Mouse (Mus musculus): ENCODE measurements around the gene Rpl27. TPM values are rescaled to one million over a fixed set of nuclear protein-coding genes. Genes with fewer than 3 reads are reported as not detected.

The Rpl27 gene
- 55.5 TPM for polyA plus RNA-seq (2014; fragmentation: Illumina TruSeq; extraction: RNeasy Lipid Tissue Mini Kit (QIAGEN cat#74804); ENCODE audit: low read depth, low replicate concordance)

GRCm38 (mm10) chr11:101442127-101442693, at the start of gene Rpl27:
TSS of gene Rpl27 (plus strand) at chr11:101442298.

GRCm38 (mm10) chr11:101417101-101417855, 24.8 kb upstream of the Rpl27 start, which contains the start of gene Aarsd1:
TSS of gene Aarsd1 (minus strand) at chr11:101417615.

DNA sequence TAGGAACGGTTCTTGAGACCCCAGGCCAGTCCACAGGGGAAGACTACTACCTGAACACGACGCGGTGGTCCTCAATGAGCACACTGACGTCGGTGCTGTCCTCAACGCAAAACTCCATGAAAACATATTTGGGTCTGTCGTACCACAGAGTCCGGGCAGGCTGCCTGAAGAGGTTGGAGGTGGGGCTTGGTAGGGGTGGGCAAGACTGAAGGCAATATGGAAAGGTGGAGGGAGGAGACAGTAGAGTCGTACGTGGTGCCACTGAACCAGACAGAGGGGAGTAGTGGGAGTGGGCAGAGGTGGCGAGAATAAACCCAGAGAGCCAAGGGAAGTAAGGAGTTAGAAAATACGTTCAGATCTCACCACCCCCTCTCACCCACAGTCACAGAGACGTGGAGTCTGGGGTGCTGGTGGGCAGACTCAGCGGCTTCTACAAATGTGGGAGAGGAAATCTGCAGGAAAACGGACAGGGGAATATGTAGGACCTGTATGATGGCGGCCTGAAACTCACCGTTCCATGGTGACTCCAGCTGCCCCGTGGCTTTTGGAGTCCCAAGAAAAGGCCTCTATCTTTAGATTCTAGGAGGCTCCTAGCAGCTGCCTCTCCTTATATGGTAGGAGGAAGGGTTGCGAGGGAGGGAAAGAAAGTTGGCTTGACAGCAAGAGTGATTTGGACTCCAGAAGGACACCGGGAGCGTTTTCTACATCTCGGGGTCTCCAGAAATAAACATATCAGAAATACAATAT, 17.8 kb upstream of the Rpl27 start, which contains the start of gene Gm27029:
Gm27029 (minus strand) TSS at position 692 of the 747 bp plus-strand sequence.

GRCm38 (mm10) chr11:101424925-101425813, 16.9 kb upstream of the Rpl27 start, which contains the start of the genes Rundc1 and Ptges3l:
TSS of gene Rundc1 (plus strand) at chr11:101425085.
TSS of gene Ptges3l (minus strand) at chr11:101425333.

DNA sequence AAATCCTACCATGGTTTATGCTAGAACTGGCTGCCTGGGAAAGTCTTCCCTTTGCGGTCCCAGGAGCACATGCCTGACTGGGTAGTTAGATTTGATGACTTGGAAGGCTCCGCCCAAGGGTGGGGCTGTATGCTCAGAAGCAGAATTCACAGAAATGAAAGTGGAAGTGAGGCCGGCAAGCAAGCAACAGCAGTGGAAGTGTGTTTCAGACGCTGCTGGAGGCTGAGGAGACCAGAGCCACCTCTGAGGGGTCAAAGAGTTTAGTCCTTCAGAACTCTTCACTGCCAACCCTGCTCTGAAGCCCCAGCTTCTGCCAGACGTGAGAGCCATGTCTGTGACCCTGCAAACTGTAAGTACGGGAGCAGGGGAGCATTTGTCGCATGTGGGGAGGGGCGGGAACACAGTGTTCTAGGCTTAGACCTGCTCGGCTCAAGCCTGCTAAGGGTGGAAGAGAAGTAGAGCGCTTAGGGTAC, 6.2 kb downstream of the Rpl27 start, which contains the start of gene Ifi35:
Ifi35 (plus strand) TSS at position 134 of the 473 bp plus-strand sequence.

DNA sequence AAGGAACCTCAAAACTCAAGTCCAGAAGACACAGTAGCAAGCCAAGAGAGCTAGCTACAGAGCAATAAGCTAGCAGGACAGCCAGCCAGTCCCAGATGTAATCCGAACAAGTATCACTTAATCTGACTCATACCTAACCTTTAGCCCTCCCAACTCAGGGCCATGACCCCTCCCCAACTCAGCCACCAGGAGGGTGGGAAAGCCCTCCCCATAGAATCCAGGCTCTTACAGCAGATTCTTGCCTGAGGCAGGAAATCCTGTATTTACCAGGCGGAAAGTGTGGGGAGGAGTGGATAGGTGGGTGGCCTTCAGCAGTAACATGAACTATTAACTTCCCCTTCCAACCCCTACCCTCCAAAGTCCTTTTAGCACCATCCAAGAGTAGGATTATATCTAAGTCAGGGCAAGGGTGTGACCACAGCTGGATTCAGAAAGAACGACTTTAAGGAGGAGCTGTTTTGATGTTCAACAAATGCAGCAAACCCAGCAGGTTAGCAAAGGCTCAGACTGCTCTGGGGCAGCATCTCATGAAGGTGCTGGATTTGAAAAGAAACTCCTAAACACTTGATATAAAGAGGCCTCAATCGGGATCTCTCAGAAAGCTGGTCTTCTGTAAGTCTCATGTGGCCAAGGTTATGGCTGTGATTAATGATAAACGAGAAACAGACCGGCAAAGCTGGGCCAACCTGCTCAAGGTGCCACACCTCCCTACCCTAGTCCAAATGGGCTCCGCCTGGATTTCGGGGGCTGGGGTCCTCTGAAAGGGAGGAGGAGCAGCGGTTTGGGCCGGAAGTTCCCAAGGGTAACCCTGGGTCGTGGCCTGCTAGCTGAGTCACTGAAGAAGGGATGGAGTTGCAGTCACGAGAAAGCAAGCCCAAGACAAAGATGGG, 22.4 kb downstream of the Rpl27 start, which contains the start of gene Rnd2:
Rnd2 (plus strand) TSS at position 789 of the 890 bp plus-strand sequence.

DNA sequence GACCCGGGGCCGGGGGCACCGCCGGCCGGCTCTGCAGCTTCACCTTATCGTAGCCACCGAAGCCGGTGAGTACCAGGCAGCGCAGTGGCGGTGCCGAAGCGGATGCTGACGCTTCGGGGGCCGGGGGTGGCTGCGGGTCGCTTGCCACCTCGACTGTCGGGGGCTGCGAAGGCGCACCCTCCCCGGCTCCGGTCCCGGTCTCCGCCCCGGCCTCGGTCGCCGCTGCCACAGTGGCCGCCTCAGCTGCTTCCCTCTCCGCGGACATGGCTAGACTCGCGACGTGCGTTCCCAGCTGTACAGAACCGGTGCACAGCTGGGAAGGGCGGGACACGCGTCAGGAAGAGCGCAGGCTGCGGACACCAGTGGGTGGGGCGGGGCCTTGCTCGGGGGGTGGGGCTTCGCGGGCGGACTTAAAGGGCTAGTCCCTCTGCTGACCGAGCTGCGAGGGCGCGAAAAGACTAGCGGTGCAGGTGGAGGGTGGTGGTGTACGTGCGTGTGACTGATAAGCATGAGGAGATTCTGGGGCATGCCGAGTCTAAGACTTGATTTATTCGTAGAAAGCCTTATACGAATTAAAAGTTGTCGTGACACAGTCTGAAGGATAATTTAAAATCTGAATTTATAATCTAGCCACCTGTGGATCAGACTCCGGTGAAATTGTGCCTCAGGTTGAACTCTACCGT, 23.9 kb downstream of the Rpl27 start, which contains the start of gene Vat1:
Vat1 (minus strand) TSS at position 362 of the 683 bp plus-strand sequence.

Other genes starting within 250 kb of the Rpl27 start
- 26.1 TPM for gene Ezh1, start 215.8 kb upstream of the Rpl27 start, polyA plus RNA-seq (2014; fragmentation: Illumina TruSeq; extraction: RNeasy Lipid Tissue Mini Kit (QIAGEN cat#74804); ENCODE audit: low read depth, low replicate concordance)
- gene Ramp2, start 196.3 kb upstream of the Rpl27 start, polyA plus RNA-seq (2014; fragmentation: Illumina TruSeq; extraction: RNeasy Lipid Tissue Mini Kit (QIAGEN cat#74804); ENCODE audit: low read depth, low replicate concordance): 6.6 TPM
- gene Vps25, start 188.6 kb upstream of the Rpl27 start, polyA plus RNA-seq (2014; fragmentation: Illumina TruSeq; extraction: RNeasy Lipid Tissue Mini Kit (QIAGEN cat#74804); ENCODE audit: low read depth, low replicate concordance): 99.3 TPM
- not detected for gene Wnk4, start 181.7 kb upstream of the Rpl27 start, polyA plus RNA-seq (2014; fragmentation: Illumina TruSeq; extraction: RNeasy Lipid Tissue Mini Kit (QIAGEN cat#74804); ENCODE audit: low read depth, low replicate concordance)
- 0.35 TPM for gene Cntd1, start 163.3 kb upstream of the Rpl27 start, polyA plus RNA-seq (2014; fragmentation: Illumina TruSeq; extraction: RNeasy Lipid Tissue Mini Kit (QIAGEN cat#74804); ENCODE audit: low read depth, low replicate concordance)
- gene Coa3, start 163.2 kb upstream of the Rpl27 start, polyA plus RNA-seq (2014; fragmentation: Illumina TruSeq; extraction: RNeasy Lipid Tissue Mini Kit (QIAGEN cat#74804); ENCODE audit: low read depth, low replicate concordance): 5.0 TPM
- gene Becn1, start 140.0 kb upstream of the Rpl27 start, polyA plus RNA-seq (2014; fragmentation: Illumina TruSeq; extraction: RNeasy Lipid Tissue Mini Kit (QIAGEN cat#74804); ENCODE audit: low read depth, low replicate concordance): 112 TPM
- gene Psme3, start 126.1 kb upstream of the Rpl27 start, polyA plus RNA-seq (2014; fragmentation: Illumina TruSeq; extraction: RNeasy Lipid Tissue Mini Kit (QIAGEN cat#74804); ENCODE audit: low read depth, low replicate concordance): 268 TPM
- not detected for gene Aoc2, start 117.2 kb upstream of the Rpl27 start, polyA plus RNA-seq (2014; fragmentation: Illumina TruSeq; extraction: RNeasy Lipid Tissue Mini Kit (QIAGEN cat#74804); ENCODE audit: low read depth, low replicate concordance)
- gene Aoc3, start 111.7 kb upstream of the Rpl27 start, polyA plus RNA-seq (2014; fragmentation: Illumina TruSeq; extraction: RNeasy Lipid Tissue Mini Kit (QIAGEN cat#74804); ENCODE audit: low read depth, low replicate concordance): 22.7 TPM
- gene G6pc, start 74.7 kb upstream of the Rpl27 start, polyA plus RNA-seq (2014; fragmentation: Illumina TruSeq; extraction: RNeasy Lipid Tissue Mini Kit (QIAGEN cat#74804); ENCODE audit: low read depth, low replicate concordance): 0.47 TPM
- gene Aarsd1, start 24.7 kb upstream of the Rpl27 start, polyA plus RNA-seq (2014; fragmentation: Illumina TruSeq; extraction: RNeasy Lipid Tissue Mini Kit (QIAGEN cat#74804); ENCODE audit: low read depth, low replicate concordance): 8.6 TPM
- gene Gm27029, start 17.5 kb upstream of the Rpl27 start, polyA plus RNA-seq (2014; fragmentation: Illumina TruSeq; extraction: RNeasy Lipid Tissue Mini Kit (QIAGEN cat#74804); ENCODE audit: low read depth, low replicate concordance): not detected
- 5.1 TPM for gene Rundc1, start 17.2 kb upstream of the Rpl27 start, polyA plus RNA-seq (2014; fragmentation: Illumina TruSeq; extraction: RNeasy Lipid Tissue Mini Kit (QIAGEN cat#74804); ENCODE audit: low read depth, low replicate concordance)
- 2.7 TPM for gene Ptges3l, start 17.0 kb upstream of the Rpl27 start, polyA plus RNA-seq (2014; fragmentation: Illumina TruSeq; extraction: RNeasy Lipid Tissue Mini Kit (QIAGEN cat#74804); ENCODE audit: low read depth, low replicate concordance)
- gene Ifi35, start 6.1 kb downstream of the Rpl27 start, polyA plus RNA-seq (2014; fragmentation: Illumina TruSeq; extraction: RNeasy Lipid Tissue Mini Kit (QIAGEN cat#74804); ENCODE audit: low read depth, low replicate concordance): 3.5 TPM
- gene Rnd2, start 22.7 kb downstream of the Rpl27 start, polyA plus RNA-seq (2014; fragmentation: Illumina TruSeq; extraction: RNeasy Lipid Tissue Mini Kit (QIAGEN cat#74804); ENCODE audit: low read depth, low replicate concordance): 6.2 TPM
- gene Vat1, start 23.9 kb downstream of the Rpl27 start, polyA plus RNA-seq (2014; fragmentation: Illumina TruSeq; extraction: RNeasy Lipid Tissue Mini Kit (QIAGEN cat#74804); ENCODE audit: low read depth, low replicate concordance): 5.2 TPM
- gene Brca1, start 109.7 kb downstream of the Rpl27 start, polyA plus RNA-seq (2014; fragmentation: Illumina TruSeq; extraction: RNeasy Lipid Tissue Mini Kit (QIAGEN cat#74804); ENCODE audit: low read depth, low replicate concordance): 3.9 TPM
- 196 TPM for gene Nbr1, start 109.9 kb downstream of the Rpl27 start, polyA plus RNA-seq (2014; fragmentation: Illumina TruSeq; extraction: RNeasy Lipid Tissue Mini Kit (QIAGEN cat#74804); ENCODE audit: low read depth, low replicate concordance)
- 8.6 TPM for gene Tmem106a, start 139.9 kb downstream of the Rpl27 start, polyA plus RNA-seq (2014; fragmentation: Illumina TruSeq; extraction: RNeasy Lipid Tissue Mini Kit (QIAGEN cat#74804); ENCODE audit: low read depth, low replicate concordance)
- not detected for gene Gm11634, start 157.0 kb downstream of the Rpl27 start, polyA plus RNA-seq (2014; fragmentation: Illumina TruSeq; extraction: RNeasy Lipid Tissue Mini Kit (QIAGEN cat#74804); ENCODE audit: low read depth, low replicate concordance)
- gene Rdm1, start 184.9 kb downstream of the Rpl27 start, polyA plus RNA-seq (2014; fragmentation: Illumina TruSeq; extraction: RNeasy Lipid Tissue Mini Kit (QIAGEN cat#74804); ENCODE audit: low read depth, low replicate concordance): 2.0 TPM
- 2.3 TPM for gene Arl4d, start 223.2 kb downstream of the Rpl27 start, polyA plus RNA-seq (2014; fragmentation: Illumina TruSeq; extraction: RNeasy Lipid Tissue Mini Kit (QIAGEN cat#74804); ENCODE audit: low read depth, low replicate concordance)

Data from adrenal gland, adult 10 weeks (tissue).